Mouse (Mus musculus) lung, postnatal 25 days (tissue): ENCODE measurements around the gene Col20a1.

Experiments
- DNase-seq: peaks from one replicate; pipeline ENCODE4 v3.0.0; 2022; ENCODE audit warnings: low spot score

The Col20a1 gene

DNA sequence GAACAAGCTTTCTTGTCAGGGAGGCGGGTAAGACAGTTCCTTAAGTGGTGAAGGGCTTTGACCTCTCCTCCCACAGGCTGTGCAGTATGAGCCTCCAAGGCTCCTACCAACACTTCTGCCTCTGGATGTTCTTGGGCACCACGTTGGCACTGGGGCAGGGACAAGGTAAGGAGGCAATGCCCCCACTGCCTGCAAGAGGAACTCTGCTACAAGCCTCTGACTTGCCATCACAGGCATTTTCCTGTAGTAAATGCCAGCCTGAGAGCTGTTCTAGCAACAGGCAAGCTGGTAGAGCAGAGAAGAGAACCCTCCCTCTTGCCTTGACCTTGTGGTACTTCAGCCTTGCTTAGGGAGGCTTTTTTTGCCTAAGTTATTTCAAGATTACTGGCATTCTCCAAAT lies at the start of gene Col20a1:
Col20a1 (plus strand) TSS at position 87 of the 400 bp plus-strand sequence.
- DNase-seq = no peak

DNA sequence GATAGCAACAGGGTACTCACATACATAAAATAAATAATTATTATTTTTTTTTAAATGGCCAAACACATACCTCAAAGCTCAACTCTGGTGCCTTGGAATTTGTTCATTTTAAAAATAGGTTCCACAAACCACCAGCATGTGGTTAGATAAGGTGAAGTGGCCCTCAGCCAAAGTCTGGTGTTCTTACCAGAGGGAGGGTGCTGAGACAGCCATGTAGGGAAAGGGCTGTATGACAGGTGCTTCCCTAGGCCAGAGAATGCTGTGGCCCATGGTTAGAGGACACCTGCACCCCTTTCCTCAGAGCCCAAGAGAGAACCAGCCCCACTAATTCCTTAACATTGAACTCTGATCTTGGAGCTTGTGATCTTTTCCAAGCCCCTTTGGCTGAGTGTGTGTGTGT lies 46.1 kb upstream of the Col20a1 start:
- no peak for DNase-seq

DNA sequence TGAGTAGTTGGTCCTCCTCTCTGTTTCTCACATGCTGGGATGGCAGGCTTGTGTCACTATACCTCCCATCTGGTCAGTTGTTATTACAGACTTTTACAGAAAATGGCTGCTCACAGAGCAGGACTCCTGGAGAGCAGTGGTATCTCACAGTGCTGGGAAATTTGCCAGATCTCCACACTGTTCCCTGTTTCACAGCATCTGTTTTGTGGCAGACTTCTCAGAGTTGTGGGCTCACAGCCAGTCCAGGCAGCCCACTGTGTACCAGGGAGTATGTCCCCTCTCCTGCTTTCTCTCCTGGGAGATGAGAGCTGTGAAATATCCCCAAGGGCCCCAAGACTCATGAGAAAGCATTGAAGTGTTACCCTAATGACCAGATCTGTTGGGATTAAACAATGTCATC lies 44.5 kb upstream of the Col20a1 start:
- no peak for DNase-seq

DNA sequence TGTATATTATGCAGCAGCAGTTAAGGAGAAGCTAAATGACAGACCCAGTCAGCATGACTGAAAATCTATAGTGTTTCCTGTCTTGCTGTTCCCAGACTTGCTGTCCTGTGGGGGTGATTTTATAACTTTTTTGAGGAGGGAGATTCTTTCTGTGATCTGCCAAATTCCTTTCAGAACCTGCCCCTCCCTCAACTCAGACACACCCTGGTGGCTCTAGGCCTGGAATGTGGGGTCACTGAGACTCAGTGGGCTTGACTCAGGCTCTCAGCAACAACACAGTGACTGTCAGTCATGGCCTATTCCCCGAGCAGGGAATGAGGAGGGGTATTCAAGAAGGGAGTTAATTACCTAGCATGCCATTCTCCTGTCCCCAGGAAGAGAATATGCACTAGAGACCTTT lies 36.4 kb upstream of the Col20a1 start:
- DNase-seq = no peak

DNA sequence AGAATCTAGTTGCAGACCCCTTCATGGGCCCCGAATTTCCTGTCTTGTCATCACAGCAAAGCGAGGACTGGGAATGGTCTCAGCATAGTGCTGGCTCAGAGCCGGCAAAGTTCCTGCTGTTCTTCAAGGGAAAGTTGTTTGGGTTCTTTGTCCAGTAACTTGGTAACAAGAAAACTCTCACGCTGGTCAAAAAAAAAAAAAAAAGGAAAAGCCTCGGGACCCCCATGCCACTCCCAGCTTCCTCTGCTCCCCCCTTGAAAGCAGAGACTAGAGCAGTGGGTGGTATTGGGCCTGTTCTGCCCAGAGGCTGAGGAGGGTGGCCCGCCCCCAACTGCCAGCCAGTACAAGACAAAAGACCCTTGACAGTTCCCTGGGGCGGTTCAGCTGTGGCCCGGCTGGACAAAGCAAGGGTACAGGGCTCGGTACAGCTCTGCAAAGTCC lies 33.6 kb upstream of the Col20a1 start:
- no peak for DNase-seq

DNA sequence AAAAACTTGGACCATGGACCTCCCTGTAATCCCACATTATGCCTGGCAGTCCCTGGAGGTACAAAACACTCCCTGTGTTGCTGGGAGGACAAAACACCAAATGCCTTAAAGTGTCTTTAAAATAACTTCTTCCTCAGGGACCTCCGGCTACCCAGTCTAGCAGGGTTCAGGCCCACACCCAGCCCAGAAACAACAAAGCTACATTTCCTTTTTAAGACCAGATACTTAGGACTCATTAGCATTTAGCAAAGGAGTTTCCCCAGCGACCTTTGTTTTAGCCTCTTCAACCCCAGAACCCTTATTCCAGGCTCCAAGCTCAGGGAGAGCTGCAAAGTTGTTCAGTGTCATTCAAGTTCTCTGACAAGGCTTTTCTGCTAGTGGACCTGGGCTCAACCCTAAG lies 32.7 kb upstream of the Col20a1 start:
- DNase-seq = no peak

DNA sequence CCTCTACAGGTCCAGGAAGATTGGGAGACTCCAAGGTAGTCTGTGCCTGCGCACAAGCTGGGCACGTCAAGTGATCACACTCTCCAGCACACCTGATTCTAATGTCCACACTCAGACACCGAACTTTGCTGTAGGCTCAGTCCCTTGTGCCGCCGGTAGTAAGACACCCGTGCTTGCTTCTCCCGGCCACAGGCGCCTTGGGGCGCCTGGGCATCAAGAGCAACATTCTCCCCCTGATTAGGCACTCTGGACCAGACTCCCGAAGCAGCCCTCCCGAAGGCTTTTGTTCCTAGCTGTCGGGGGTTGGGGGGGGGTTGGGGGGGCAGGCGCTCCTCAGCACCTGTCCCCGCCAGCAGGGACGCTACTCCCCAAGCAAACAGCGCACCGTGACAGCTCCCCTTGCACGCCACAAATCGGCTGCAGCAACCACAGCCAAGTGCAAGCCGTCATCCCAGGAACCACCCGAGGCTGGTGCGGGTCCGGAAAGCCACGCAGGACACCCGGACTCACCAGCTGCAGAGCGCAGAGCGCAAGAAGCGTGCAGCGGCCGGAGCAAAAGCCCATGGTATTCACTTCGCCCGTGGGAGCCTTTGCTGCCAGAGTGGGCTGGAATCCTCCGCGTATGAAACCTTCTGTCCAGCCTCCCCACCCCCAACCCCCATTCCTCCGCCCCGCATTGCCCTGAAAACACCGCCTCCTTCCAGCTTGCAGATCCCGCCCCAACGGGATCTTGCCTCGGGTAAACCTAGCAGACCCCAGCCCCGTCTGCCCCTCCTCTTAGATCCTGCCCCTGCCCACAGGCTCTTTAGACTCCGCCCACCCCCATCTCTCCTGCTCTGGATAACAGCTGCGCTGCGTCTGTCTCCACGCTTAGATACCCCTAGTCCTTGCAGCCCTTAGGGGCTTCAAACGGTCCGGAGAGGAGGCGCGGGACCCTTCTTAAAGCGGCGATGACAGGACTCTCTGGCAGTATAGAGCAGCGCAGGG lies 32.0 kb upstream of the Col20a1 start, which contains the start of gene Nkain4:
Nkain4 (minus strand) TSS at position 639 of the 987 bp plus-strand sequence.
- peak; percentile 45 for DNase-seq

DNA sequence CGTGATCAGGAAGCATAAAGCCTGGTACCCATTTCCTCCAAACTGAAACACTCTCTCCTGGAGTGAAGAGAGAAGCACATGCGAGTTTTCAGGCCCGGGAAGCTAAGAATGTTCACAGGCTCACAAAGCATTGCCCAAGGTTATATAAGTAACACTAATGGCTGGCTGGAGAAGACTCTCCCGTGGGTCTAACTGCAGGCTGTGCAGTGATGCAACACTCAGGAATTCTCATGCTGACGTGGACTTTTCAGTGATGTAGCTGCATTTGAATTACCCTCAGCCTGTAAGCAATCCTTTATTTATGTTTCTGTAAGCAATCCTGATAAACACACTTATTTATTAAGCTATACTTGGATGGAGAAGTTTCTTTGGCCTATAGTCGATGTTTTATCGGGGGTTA lies 26.7 kb upstream of the Col20a1 start:
- DNase-seq = no peak

DNA sequence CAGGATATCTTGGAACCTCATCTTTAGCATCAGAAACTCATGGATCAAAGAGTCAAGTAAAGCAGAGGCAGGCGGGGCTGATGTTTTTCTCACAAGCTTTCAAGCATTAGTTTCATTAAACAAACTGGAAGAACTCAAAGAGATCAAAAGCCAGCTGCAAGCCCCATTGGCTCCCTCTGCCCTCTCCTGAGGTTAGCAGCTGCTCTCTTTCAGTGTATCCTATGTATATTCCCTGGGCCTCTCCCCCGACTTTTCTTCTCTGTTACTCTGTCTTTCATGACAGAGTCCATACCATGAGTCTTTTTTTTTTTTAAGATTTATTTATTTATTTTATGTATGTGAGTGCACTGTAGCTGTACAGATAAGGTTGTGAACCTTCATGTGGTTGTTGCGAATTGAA lies 26.1 kb upstream of the Col20a1 start:
- DNase-seq = no peak

DNA sequence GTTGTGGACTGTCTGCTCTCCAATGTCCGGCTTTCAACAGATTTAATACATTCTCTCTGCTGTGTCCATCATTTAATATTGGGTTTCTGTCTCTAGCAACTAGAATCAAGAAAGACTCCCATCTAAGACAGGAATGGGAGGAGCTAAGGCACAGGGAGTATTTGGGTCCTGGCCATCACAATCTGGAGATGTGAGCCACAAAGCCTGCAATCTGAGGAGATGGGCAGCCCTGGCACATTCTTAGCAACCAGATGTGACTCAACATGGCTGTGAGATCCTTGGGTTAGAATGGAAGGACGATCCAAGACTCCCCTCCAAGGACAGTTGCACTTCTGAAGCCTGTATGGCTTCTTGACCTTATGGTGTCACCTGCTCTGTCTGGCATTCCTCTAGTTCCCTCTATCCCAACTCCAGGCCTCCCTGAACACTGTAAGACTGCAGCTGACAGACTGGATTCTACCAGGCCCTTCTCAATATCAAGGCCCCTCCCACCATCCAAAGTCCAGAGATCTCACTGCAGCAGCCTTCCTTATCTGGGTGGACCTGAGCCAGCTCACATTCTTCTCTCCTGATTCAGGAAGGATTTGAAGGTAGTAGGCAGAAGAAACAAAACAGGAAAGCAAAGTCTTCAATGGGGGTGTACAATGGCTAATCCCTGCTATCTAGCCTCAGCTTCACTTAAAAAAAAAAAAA lies 23.6 kb upstream of the Col20a1 start:
- DNase-seq = peak; percentile 32

DNA sequence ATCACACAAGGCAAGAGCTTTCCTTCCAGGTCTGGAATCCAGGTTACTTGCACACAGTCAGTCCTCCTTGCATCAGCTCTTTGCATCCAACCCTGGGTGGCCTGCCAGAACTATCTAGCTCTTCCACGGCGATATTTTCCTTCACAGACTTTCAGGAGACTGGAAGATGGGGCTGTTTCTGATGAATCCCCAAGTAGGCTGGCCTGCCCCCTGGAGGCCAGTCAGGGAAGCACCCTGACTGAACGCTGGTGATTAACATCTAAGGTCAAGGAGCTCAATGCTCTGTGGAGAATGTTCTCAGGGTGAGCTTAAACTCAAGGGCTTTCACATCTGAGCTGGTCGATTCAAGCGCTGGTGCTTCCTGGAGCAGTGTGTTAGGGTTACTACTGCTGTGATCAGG lies 22.4 kb upstream of the Col20a1 start:
- peak; percentile 77 for DNase-seq

DNA sequence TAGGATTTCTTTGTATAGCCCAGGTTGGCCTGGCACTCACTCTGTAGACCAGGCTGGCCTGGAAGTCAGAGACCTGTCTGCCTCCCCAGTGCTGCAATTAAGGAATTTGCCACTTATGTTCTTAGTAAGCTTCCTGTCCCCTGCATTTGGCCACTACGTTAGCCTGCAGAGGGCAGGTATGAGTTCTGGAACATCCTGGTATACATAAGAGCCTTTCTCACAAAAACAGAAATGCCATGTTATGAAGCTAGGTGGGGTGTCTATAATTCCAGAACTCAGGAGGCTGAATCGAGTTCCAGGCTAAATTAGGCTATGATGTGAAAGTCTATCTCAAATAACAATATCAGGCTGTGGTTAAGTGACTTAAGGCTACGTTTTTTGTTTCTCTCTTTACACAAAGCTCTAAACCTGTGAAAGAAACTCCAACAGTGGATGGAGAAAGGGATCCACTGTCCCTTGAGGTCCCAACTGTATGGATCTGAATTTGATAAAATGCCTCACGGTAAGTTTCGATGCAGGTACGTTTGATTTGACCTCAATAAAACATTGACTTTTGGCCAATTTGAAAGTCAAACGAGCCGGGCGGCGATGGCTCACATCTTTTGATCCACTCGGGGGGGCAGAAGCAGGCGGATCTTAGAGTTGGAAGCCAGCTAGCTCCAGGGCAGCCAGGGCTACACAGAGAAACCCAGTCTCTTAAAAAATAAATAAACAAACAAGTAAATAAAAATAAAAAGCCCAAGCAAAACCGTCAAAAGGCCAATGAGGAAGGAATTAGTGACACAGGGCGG lies 20.0 kb upstream of the Col20a1 start:
- no peak for DNase-seq

DNA sequence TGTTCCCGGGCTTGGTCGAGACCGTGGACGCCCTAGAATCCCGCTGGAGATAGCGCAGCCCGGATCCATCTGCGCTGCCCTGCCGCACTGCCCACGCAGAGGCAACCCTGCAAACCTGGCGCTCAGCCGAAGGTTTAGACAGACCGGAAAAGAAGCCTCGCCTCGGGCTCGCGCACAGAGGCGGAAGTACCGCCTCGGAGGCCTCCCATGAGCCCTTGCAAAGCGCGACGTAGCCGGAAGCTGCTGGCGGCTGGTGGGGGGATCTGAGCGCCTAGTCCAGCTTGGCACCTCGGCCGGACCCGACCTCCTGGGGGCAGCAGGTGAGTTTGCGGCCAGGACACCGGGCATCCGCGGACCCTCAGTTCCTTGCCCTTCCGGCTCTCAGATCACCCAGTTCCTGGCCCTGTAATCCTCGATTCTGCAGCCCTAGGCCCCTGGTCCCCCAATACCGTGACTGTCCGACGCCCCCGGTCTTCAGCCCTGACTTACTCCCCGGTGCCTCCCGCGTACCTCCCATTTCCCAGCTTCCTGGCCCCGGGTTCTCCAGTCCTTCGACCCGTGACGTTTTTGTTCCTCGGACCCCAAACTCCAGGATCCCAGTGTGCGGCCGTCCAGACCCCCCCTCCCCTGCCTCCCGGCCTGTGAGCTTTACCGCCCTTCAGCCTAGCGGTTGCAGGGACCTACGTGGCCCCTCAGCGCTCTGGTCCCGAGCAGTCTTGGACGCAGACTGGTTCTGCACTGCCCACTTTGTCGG lies 19.1 kb upstream of the Col20a1 start, which contains the start of gene Arfgap1:
Arfgap1 (plus strand) TSS at position 216 of the 754 bp plus-strand sequence.
- DNase-seq = peak; percentile 93

DNA sequence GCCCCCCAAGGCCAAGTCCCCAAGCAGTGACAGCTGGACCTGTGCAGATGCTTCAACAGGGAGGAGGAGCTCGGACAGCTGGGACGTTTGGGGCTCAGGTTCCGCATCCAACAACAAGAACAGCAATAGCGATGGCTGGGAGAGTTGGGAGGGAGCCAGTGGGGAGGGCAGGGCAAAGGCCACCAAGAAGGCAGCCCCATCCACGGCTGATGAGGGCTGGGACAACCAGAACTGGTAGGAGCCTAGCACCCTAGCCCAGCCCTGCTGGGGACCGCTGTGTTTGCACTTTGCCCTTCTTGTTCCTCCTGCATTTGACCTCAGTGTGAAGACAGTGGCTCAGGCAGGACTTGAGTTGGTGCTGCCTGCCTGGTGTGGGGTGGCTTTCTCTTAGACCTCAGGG lies 5.2 kb upstream of the Col20a1 start:
- no peak for DNase-seq

DNA sequence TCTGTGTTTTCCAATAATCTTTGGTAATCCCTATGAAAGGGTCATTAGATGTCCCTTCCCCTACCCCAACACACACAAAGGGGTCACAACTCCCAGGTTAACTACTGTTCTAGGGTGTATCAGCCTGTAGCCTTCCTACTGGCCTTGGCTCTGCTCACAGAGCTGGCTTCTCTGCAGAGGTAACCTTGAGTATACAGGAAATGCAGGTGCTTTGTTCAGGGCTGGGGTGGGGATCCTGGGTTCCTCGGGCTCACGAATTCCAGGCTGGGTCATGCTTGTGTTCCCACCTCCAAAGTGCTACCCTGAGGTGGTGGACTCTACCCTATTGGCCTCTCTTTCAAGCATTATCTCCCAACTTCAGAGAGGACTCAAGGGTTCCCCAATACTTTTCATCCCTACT lies 700 bp upstream of the Col20a1 start:
- no peak for DNase-seq

DNA sequence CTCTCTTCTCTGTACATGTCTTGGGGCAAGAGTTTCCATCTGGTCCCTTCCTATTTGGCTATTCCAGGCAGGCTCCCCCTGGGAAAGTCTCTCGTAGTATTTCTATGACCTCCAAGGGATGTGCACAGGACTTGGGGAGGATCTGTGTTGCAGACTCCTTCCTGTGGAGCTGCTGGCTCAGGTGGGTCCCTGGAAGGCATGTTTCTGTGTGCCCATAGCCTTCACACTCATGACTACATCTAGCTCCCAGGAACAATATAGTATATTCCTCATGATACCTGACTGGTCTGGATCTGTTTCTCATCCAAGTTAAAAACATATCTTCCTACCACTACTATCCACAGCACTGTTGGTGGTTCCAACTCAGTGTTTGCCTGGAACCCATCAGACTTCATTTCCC lies 666 bp downstream of the Col20a1 start:
- DNase-seq = no peak

DNA sequence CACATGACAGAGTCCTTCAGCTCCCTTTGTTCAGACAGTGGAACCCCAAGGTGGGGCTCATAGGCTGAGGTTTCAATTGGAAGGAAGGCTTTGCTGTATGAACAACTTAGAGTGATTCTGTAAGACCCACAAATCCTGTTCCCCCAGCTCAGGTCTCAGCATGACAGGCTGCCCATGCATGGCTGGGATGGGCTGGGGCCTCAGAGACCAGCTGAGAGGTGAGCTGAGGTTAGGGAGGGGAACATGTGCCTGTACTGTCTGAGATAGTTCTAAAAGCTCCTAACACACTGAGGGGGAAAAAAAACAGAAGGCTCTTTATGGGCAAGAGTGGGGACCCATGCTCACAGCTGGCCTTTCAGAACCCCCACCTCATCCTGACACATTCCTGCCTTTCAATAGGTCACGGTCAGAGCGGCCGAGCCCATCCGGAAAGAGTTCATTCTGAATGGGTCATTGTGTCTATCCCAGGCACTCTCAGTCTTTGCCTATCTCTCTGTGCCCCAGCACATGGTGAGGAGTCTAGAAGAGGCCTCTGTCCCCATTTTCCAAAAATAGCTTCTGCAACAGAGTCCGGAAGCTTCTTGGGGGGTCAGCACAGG lies 1.2 kb downstream of the Col20a1 start:
- no peak for DNase-seq

DNA sequence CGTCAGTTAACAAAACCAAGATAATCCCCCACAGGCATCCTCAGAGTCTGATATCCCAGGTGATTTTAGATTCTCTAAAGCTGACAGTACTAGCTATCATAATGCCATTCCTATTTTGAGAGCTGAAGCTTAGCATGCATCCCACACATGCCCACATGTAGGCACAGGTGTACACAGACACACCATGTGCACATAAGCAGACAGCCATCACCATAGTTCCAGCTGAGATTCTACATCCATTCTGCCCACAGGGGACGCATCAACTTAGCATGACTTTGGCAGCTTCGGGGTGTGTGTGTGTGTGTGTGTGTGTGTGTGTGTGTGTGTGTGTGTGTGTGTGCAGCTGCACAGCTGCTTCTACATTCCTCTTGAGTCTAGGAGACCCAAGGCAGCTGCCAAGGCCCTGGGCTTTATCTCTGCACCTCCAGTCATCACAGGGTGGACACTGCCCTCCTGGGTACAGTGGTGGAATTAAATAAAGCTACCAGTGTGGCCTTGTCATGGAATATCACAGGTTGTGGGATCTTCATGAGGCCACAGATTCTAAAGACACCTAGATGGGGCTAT lies 2.1 kb downstream of the Col20a1 start:
- DNase-seq = no peak

DNA sequence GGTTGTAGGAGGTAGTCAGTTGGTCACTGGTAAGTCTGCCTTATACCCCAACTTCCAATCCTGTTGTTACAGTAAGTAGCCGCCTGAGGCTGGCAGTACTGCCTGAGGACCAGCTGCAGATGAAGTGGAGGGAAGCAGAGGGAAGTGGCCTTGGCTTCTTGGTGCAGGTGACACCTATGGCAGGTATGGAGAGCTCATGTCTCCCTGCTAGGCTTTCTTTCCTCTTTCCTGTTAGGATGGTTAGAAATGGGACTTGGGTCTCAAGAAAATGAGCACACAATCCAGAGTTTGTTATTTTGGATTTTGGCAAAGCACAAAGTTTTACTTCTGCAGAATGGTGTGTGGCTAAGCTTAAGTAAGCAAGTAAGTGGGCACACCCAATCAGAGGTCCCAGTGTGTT lies 2.6 kb downstream of the Col20a1 start:
- DNase-seq = no peak

DNA sequence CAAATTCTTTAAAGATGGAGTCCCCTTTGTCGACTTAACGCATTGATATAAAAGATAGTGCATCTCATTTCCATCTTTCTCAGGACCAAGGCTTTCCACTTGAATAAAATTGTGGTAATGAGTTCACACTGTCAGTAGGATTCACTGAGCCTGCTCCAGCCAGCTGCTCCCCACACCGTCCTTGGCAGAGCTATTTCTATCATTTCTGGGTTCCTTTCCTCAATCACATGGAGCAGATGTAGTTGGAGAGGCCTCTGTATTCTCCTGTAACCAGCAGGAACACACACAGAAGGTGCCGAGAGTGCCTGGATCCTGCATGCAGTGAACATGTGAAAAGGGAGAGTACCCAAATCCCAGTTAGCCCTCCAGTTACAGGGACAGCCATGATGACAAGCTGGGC lies 4.0 kb downstream of the Col20a1 start:
- DNase-seq = no peak

DNA sequence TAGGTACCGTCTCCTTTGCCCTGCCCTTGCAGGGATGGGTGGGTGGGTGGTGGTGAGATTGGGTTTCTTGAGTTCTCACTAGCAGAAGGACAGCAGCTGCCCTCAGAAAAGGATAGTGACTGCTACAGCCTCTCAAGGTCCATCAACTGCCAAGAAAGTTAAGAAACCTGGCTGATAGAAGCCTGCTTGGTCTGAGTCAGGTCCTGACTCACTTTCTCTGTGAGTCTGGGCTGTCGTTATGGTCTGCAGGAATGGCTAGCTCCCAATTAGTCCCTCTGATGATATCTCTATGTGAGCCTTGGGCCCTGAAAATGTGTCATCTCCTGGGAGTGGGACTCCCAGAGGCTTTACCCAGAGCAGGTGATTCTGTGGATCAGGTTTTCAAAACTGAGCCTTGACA lies 8.0 kb downstream of the Col20a1 start:
- DNase-seq = no peak
